Mouse (Mus musculus): ENCODE measurements around the gene Mgat3.

DNA sequence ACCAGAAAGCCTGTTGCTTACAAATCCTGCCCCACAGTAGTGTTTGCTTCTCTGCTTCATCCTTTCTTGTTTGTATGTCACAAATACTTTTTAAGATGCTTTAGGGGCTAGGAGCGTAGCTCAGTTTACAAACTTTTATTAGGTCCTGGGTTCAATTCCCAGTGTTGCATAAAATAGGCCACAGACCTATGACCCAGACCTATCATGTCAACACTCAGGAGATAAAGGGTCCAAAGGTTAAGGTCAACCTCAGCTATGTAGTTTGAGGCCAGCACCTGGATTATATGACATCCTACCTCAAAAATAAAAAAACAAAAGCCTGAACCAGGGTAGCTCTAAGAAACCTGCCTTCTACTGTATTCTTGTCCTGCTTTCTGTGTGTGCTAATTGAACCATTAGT, 75.1 kb downstream of the Mgat3 start:
- TF ChIP-seq CTCF (conservative IDR thresholded peaks at IDR 0.05; ENCODE audit: low read length) = no peak
- TF ChIP-seq POU5F1 (IDR thresholded peaks at IDR 0.05; ENCODE audit: borderline replicate concordance, low read length) = no peak
